Mouse (Mus musculus): ENCODE measurements at regions not wholly inside any gene's neighbourhood (a gene's known extent, or its start where the extent isn't known, plus 50 kb on each side); places are given as distances from the start of the nearest gene placed in this dataset.

- no peak for DNase-seq (ENCODE audit: extremely low spot score in 1 of 2, low spot score in 1 of 2)
These were observed 195.7 kb downstream of the Rgs3 start for GRCm38 (mm10) chr4:62755237-62755900.

GRCm38 (mm10) chr4:62756721-62757206 lies 197.1 kb downstream of the Rgs3 start:
- no peak for DNase-seq (ENCODE audit: extremely low spot score in 1 of 2, low spot score in 1 of 2)

GRCm38 (mm10) chr4:62760748-62761604 lies 201.3 kb downstream of the Rgs3 start:
- no peak for DNase-seq (ENCODE audit: extremely low spot score in 1 of 2, low spot score in 1 of 2)

- peak; percentile 54 to 95 for DNase-seq (ENCODE audit: extremely low spot score in 1 of 2, low spot score in 1 of 2)
These were observed 202.0 kb downstream of the Rgs3 start for GRCm38 (mm10) chr4:62761672-62762071.

- DNase-seq (ENCODE audit: extremely low spot score in 1 of 2, low spot score in 1 of 2), result peak; percentile 58 to 92
These were observed 201.4 kb upstream of the Zfp618 start for GRCm38 (mm10) chr4:62763990-62764389.

GRCm38 (mm10) chr4:62769469-62770234 lies 195.7 kb upstream of the Zfp618 start:
- no peak for DNase-seq (ENCODE audit: extremely low spot score in 1 of 2, low spot score in 1 of 2)

GRCm38 (mm10) chr4:62775005-62775609 lies 190.3 kb upstream of the Zfp618 start:
- no peak for DNase-seq (ENCODE audit: extremely low spot score in 1 of 2, low spot score in 1 of 2)

GRCm38 (mm10) chr4:62776881-62777280 lies 188.5 kb upstream of the Zfp618 start:
- DNase-seq (ENCODE audit: extremely low spot score in 1 of 2, low spot score in 1 of 2), result no peak

- no peak for DNase-seq (ENCODE audit: extremely low spot score in 1 of 2, low spot score in 1 of 2)
These were observed 187.9 kb upstream of the Zfp618 start for GRCm38 (mm10) chr4:62777436-62777835.

GRCm38 (mm10) chr4:62778621-62779020 lies 186.8 kb upstream of the Zfp618 start:
- DNase-seq (ENCODE audit: extremely low spot score in 1 of 2, low spot score in 1 of 2), result no peak

GRCm38 (mm10) chr4:62780409-62780808 lies 185.0 kb upstream of the Zfp618 start:
- peak; percentile 82 to 98 for DNase-seq (ENCODE audit: extremely low spot score in 1 of 2, low spot score in 1 of 2)

- peak in 1 of 2 experiments; percentile 14 for DNase-seq (ENCODE audit: extremely low spot score in 1 of 2, low spot score in 1 of 2)
These were observed 184.5 kb upstream of the Zfp618 start for GRCm38 (mm10) chr4:62780837-62781236.

GRCm38 (mm10) chr4:62781309-62781800 lies 184.0 kb upstream of the Zfp618 start:
- DNase-seq (ENCODE audit: extremely low spot score in 1 of 2, low spot score in 1 of 2), result no peak

GRCm38 (mm10) chr4:62785711-62786110 lies 179.7 kb upstream of the Zfp618 start:
- DNase-seq (ENCODE audit: extremely low spot score in 1 of 2, low spot score in 1 of 2), result no peak

GRCm38 (mm10) chr4:62789696-62790095 lies 175.7 kb upstream of the Zfp618 start:
- no peak for DNase-seq (ENCODE audit: extremely low spot score in 1 of 2, low spot score in 1 of 2)

- no peak for DNase-seq (ENCODE audit: extremely low spot score in 1 of 2, low spot score in 1 of 2)
These were observed 171.8 kb upstream of the Zfp618 start for GRCm38 (mm10) chr4:62793582-62793981.

GRCm38 (mm10) chr4:62795538-62795937 lies 169.8 kb upstream of the Zfp618 start:
- DNase-seq (ENCODE audit: extremely low spot score in 1 of 2, low spot score in 1 of 2), result no peak

GRCm38 (mm10) chr4:62799923-62800322 lies 165.4 kb upstream of the Zfp618 start:
- DNase-seq (ENCODE audit: extremely low spot score in 1 of 2, low spot score in 1 of 2), result no peak

GRCm38 (mm10) chr4:62805841-62806240 lies 159.5 kb upstream of the Zfp618 start:
- no peak for DNase-seq (ENCODE audit: extremely low spot score in 1 of 2, low spot score in 1 of 2)

GRCm38 (mm10) chr4:62806786-62807185 lies 158.6 kb upstream of the Zfp618 start:
- DNase-seq (ENCODE audit: extremely low spot score in 1 of 2, low spot score in 1 of 2), result no peak
